Mouse (Mus musculus) urinary bladder, postnatal 36 days (tissue): ENCODE results near the gene Fmr1nb.
"Not testable (repeated sequence)": the region's sequence is repeated elsewhere in the genome, so short reads cannot be mapped to it uniquely, and the experiment has no call there.

Experiments
- DNase-seq, 2 experiments: peaks; one replicate each; pipeline ENCODE4 v3.0.0; 2022; ENCODE audit warnings: low spot score in 2 of 2, mixed read lengths in 1 of 2

Fmr1nb gene

DNA sequence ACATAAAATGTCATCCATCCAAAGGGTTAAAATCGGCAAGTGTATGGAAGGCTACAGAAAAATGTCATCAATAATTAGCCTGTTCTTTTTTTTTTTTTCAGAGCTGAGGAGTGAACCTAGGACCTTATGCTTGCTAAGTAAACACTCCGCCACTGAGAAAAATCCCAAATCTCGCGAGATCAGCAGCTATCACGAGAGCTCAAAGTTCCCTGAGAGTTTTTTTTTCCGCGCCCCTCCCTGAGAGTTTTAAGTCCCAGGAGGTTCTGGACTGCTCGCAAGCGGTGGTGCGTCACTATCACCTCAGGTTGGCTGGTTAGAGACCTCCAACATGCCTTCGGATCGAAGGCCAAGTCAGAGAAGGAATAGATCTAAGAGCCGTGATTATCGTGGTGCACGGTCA lies at the start of gene Fmr1nb:
Fmr1nb (plus strand) TSS at position 234 of the 400 bp plus-strand sequence.
- no peak for DNase-seq

GRCm38 (mm10) chrX:68736902-68737301 lies 24.7 kb upstream of the Fmr1nb start:
- DNase-seq, result no peak

DNA sequence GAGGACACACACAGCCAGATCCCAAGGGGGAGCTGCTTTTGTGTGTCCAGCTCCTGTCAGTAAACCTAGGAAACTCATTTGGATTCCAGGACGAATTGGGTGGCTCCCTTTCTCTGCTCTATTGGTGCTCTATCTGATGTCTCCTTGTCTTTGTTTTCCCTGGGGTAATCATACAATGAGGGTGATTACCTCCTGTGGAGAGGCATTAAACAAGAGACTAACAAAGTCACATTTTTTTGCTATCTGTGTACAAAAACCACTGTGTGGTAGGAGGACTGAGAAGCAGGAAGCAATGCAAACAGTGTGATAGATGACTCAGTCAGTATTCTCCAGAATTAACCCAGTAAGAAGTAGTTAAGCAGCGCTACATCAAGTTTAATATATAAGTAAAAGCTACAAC lies 21.6 kb upstream of the Fmr1nb start:
- no peak for DNase-seq

- DNase-seq, result not testable (repeated sequence)
Measured at GRCm38 (mm10) chrX:68820449-68820848, 58.8 kb downstream of the Fmr1nb start.

DNA sequence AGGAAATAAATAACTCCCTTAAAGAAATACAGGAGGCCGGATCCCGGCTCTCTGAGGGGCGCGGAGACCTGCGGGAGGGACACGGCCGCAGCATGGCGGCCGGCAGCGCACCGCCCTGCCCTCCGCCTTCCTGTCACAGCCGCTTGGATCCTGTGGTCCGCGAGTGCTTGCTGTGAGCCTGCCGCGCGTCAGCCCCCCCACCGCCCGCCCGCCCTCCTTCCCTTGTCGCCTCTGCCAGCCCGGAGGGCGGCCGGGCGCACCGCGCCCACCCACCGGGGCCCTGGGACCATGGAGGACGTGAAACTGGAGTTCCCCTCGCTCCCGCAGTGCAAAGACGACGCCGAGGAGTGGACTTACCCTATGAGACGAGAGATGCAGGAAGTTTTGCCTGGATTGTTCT lies 59.4 kb downstream of the Fmr1nb start, which contains the start of gene Gm14698:
Gm14698 (plus strand) TSS at position 35 of the 400 bp plus-strand sequence.
- DNase-seq, result not testable (repeated sequence)

- DNase-seq, result no peak
Measured at GRCm38 (mm10) chrX:68839548-68840444, 78.2 kb downstream of the Fmr1nb start.
